Mouse (Mus musculus) limb, embryonic 11.5 days (tissue): ENCODE results near the gene Pakap. TPM values are rescaled to one million over a fixed set of nuclear protein-coding genes. Genes with fewer than 3 reads are reported as not detected.

Source experiments
- ATAC-seq: fragments of 200-750 bp; cut with Nextera tagmentation; 2 replicates; pipeline ENCODE4 v1.8.0; 2017; ENCODE audit warnings: low read depth; ENCODE audit not compliant: insufficient number of reproducible peaks, low FRiP score, low TSS enrichment
- DNase-seq: peaks from one replicate; pipeline ENCODE4 v3.0.0-alpha.2; 2015; ENCODE audit warnings: low spot score
- H3K27ac ChIP-seq: fragments of 300-500 bp; sonication (generic); replicated peaks from 2 replicates; pipeline ENCODE4 v1.5.1; 2014; ENCODE audit warnings: low read depth, mild to moderate bottlenecking, low read length
- H3K27me3 ChIP-seq: fragments of 300-500 bp; sonication (generic); 2 replicates; pipeline ENCODE4 v1.6.1; 2014; ENCODE audit warnings: mild to moderate bottlenecking, low read length, mixed read lengths; ENCODE audit not compliant: control insufficient read depth, insufficient read depth
- H3K36me3 ChIP-seq: fragments of 300-500 bp; sonication (generic); 2 replicates; pipeline ENCODE4 v1.6.1; 2014; ENCODE audit warnings: mild to moderate bottlenecking, low read length, moderate library complexity, mixed read lengths; ENCODE audit not compliant: control insufficient read depth, insufficient read depth
- H3K4me1 ChIP-seq: fragments of 300-500 bp; sonication (generic); 2 replicates; pipeline ENCODE4 v1.6.1; 2014; ENCODE audit warnings: low read length, mixed read lengths; ENCODE audit not compliant: control insufficient read depth, insufficient read depth
- H3K4me2 ChIP-seq: fragments of 300-500 bp; sonication (generic); 2 replicates; pipeline ENCODE4 v1.6.1; 2014; ENCODE audit warnings: low read depth, mild to moderate bottlenecking, moderate library complexity; ENCODE audit not compliant: severe bottlenecking
- H3K4me3 ChIP-seq: fragments of 300-500 bp; sonication (generic); 2 replicates; pipeline ENCODE4 v1.5.1; 2014; ENCODE audit warnings: low read depth, low read length
- H3K9ac ChIP-seq: fragments of 300-500 bp; sonication (generic); 2 replicates; pipeline ENCODE4 v1.6.1; 2014; ENCODE audit warnings: mild to moderate bottlenecking, low read length
- H3K9me3 ChIP-seq: fragments of 300-500 bp; sonication (generic); 2 replicates; pipeline ENCODE4 v1.6.1; 2016; ENCODE audit warnings: low read length; ENCODE audit not compliant: control insufficient read depth
- WGBS: fragments of 180-500 bp; shearing (Covaris S2); extraction: QIAGEN DNeasy Blood & Tissue Kit; methylation state at CpG from one replicate; pipeline ENCODE4 v1.1.7; 2014; 5-methylcytosine and 5-hydroxymethylcytosine counted together
- polyA plus RNA-seq: library from polyadenylated mRNA; unstranded; fragments of >200 nt; fragmentation: Nextera tagmentation; extraction: Ambion mirVana; gene quantifications from 2 replicates; pipeline ENCODE4 v1.2.1, GENCODE M21; 2014

Pakap gene
- polyA plus RNA-seq, 1 experiment from 2014 or later: 32.6 TPM

DNA sequence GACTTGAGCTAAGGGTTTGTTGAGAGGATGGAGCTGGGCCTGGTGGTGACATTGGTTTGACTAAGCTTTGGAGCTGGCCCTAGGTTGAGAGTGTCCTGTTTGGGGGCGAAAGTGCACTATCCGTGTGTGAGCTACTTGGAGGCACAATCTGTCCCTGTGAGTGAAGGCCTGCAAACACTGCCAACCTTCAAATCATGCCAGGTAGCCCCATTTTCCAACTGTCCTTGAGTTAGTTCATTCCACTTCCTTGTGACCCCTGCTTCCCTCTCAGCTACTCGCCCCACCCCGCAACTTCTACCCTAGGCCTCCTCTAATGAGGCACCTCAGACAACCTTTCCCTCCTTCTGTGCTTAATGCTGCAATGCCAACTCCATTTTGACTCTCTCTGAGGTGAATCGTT lies 234.0 kb downstream of the Pakap start:
- WGBS: 94% methylated on average over 5 of the region's 5 CpGs
- DNase-seq: no peak
- no peak for ATAC-seq
- H3K4me2 ChIP-seq: no peak overlapping the region
- H3K4me1 ChIP-seq: 0 out of 2 replicates have a peak, but pooled peaks cover 3% of the 10 kb centered on the region
- H3K9me3 ChIP-seq: no peaks in the 10 kb centered on the region
- H3K27ac ChIP-seq: no peak overlapping the region
- H3K9ac ChIP-seq: no peak overlapping the region
- H3K36me3 ChIP-seq: no peaks in the 10 kb centered on the region; the same call in 1 of the 2 replicates
- H3K4me3 ChIP-seq: no peak overlapping the region
- H3K27me3 ChIP-seq: no peaks in the 10 kb centered on the region

GRCm38 (mm10) chr4:57802411-57802810 lies 234.4 kb downstream of the Pakap start:
- Histone ChIP-seq H3K4me1 (0 out of 2 replicates have a peak, but pooled peaks cover 3% of the 10 kb centered on the region), H3K27ac (no peak overlapping the region)
- 87% methylated on average over 3 of the region's 3 CpGs for WGBS

GRCm38 (mm10) chr4:57804902-57805301 lies 236.9 kb downstream of the Pakap start:
- Histone ChIP-seq H3K36me3 (no peaks in the 10 kb centered on the region; the same call in 1 of the 2 replicates), H3K9me3 (no peaks in the 10 kb centered on the region), H3K27ac (no peak overlapping the region), H3K4me3 (no peak overlapping the region), H3K4me2 (no peak overlapping the region), H3K9ac (no peak overlapping the region), H3K4me1 (no peaks in the 10 kb centered on the region), H3K27me3 (no peaks in the 10 kb centered on the region)
- WGBS: 86% methylated on average over 6 of the region's 6 CpGs
- DNase-seq (no peak), ATAC-seq (no peak)

More at GRCm38 (mm10) chr4:57802411-57802810, 234.4 kb downstream of the Pakap start:
- Histone ChIP-seq H3K4me2 (no peak overlapping the region), H3K36me3 (no peaks in the 10 kb centered on the region; the same call in 1 of the 2 replicates), H3K9me3 (no peaks in the 10 kb centered on the region), H3K9ac (no peak overlapping the region), H3K27me3 (no peaks in the 10 kb centered on the region), H3K4me3 (no peak overlapping the region)
- DNase-seq: no peak
- no peak for ATAC-seq

GRCm38 (mm10) chr4:57809449-57809848 lies 241.5 kb downstream of the Pakap start:
- Histone ChIP-seq H3K27ac (no peak overlapping the region), H3K9ac (no peak overlapping the region), H3K27me3 (no peaks in the 10 kb centered on the region), H3K36me3 (no peaks in the 10 kb centered on the region), H3K9me3 (no peaks in the 10 kb centered on the region), H3K4me2 (no peak overlapping the region), H3K4me1 (peaks cover 9% of the 10 kb centered on the region; the same call in 1 of the 2 replicates), H3K4me3 (no peak overlapping the region)
- WGBS: 88% methylated on average over 4 of the region's 4 CpGs
- DNase-seq: no peak
- ATAC-seq: no peak

GRCm38 (mm10) chr4:57812075-57812474 lies 244.1 kb downstream of the Pakap start:
- no peak overlapping the region for H3K9ac ChIP-seq
- whole genome bisulfite sequencing: 93% methylated on average over 1 of the region's 1 CpGs
- no peak overlapping the region for H3K4me2 ChIP-seq
- no peaks in the 10 kb centered on the region for H3K27me3 ChIP-seq
- DNase-seq (no peak), ATAC-seq (no peak)
- H3K36me3 ChIP-seq: no peaks in the 10 kb centered on the region
- no peak overlapping the region for H3K4me3 ChIP-seq
- H3K9me3 ChIP-seq: no peaks in the 10 kb centered on the region
- peaks cover 9% of the 10 kb centered on the region; the same call in 1 of the 2 replicates for H3K4me1 ChIP-seq
- H3K27ac ChIP-seq: no peak overlapping the region

GRCm38 (mm10) chr4:57812916-57813575 lies 245.1 kb downstream of the Pakap start:
- no peak for DNase-seq
- no peak overlapping the region; the same call in 1 of the 2 replicates for H3K27ac ChIP-seq

GRCm38 (mm10) chr4:57813576-57813945 lies 245.6 kb downstream of the Pakap start:
- WGBS: 90% methylated on average over 4 of the region's 4 CpGs
- Histone ChIP-seq H3K9ac (no peak overlapping the region), H3K27me3 (no peaks in the 10 kb centered on the region), H3K36me3 (no peaks in the 10 kb centered on the region), H3K9me3 (no peaks in the 10 kb centered on the region), H3K27ac (no peak overlapping the region), H3K4me3 (no peak overlapping the region), H3K4me2 (no peak overlapping the region), H3K4me1 (peaks cover 9% of the 10 kb centered on the region; the same call in 1 of the 2 replicates)
- no peak for ATAC-seq
- DNase-seq: no peak

More at GRCm38 (mm10) chr4:57812916-57813575, 245.1 kb downstream of the Pakap start:
- Histone ChIP-seq H3K27me3 (no peaks in the 10 kb centered on the region), H3K4me1 (peaks cover 9% of the 10 kb centered on the region; the same call in 1 of the 2 replicates), H3K9ac (no peak overlapping the region), H3K4me2 (no peak overlapping the region), H3K9me3 (no peaks in the 10 kb centered on the region), H3K4me3 (no peak overlapping the region), H3K36me3 (no peaks in the 10 kb centered on the region)
- 34% methylated on average over 7 of the region's 7 CpGs for WGBS
- ATAC-seq: no peak

GRCm38 (mm10) chr4:57815355-57815754 lies 247.4 kb downstream of the Pakap start:
- no peaks in the 10 kb centered on the region for H3K36me3 ChIP-seq
- no peak overlapping the region for H3K4me2 ChIP-seq

More at GRCm38 (mm10) chr4:57815355-57815754, 247.4 kb downstream of the Pakap start:
- no peak for DNase-seq
- no peak overlapping the region for H3K4me3 ChIP-seq
- ATAC-seq: no peak
- no peak overlapping the region for H3K9ac ChIP-seq
- peaks cover 9% of the 10 kb centered on the region; the same call in 1 of the 2 replicates for H3K4me1 ChIP-seq
- H3K27ac ChIP-seq: no peak overlapping the region
- 84% methylated on average over 2 of the region's 2 CpGs for WGBS
- no peaks in the 10 kb centered on the region for H3K9me3 ChIP-seq
- H3K27me3 ChIP-seq: no peaks in the 10 kb centered on the region
